Mouse (Mus musculus): ENCODE measurements around the gene Rerg.

The Rerg gene

GRCm38 (mm10) chr6:137126861-137127260 is 43.4 kb downstream of the Rerg start:
- DNase-seq = no peak

- peak; percentile 48 to 58 for DNase-seq
These were observed 44.1 kb downstream of the Rerg start for GRCm38 (mm10) chr6:137126224-137126623.

- no peak for DNase-seq
These were observed 44.9 kb downstream of the Rerg start for GRCm38 (mm10) chr6:137125433-137125832.

- no peak for DNase-seq
These were observed 45.3 kb downstream of the Rerg start for GRCm38 (mm10) chr6:137125006-137125405.

- DNase-seq = no peak
These were observed 53.3 kb downstream of the Rerg start for GRCm38 (mm10) chr6:137116849-137117473.

- no peak for DNase-seq
These were observed 55.4 kb downstream of the Rerg start for GRCm38 (mm10) chr6:137114859-137115258.

- DNase-seq = no peak
These were observed 59.0 kb downstream of the Rerg start for GRCm38 (mm10) chr6:137111266-137111813.

GRCm38 (mm10) chr6:137110778-137111174 is 59.5 kb downstream of the Rerg start:
- no peak for DNase-seq

- peak; percentile 36 to 47 for DNase-seq
These were observed 60.2 kb downstream of the Rerg start for GRCm38 (mm10) chr6:137109811-137110777.

- no peak for DNase-seq
These were observed 65.0 kb downstream of the Rerg start for GRCm38 (mm10) chr6:137105285-137105684.

GRCm38 (mm10) chr6:137102662-137103179 is 67.6 kb downstream of the Rerg start:
- no peak for DNase-seq

- DNase-seq = no peak
These were observed 68.2 kb downstream of the Rerg start for GRCm38 (mm10) chr6:137101886-137102661.

- no peak for DNase-seq
These were observed 70.0 kb downstream of the Rerg start for GRCm38 (mm10) chr6:137100259-137100658.

GRCm38 (mm10) chr6:137098232-137099191 is 71.8 kb downstream of the Rerg start:
- DNase-seq = peak; percentile 65 to 66

GRCm38 (mm10) chr6:137094475-137094874 is 75.8 kb downstream of the Rerg start:
- DNase-seq = no peak

- no peak for DNase-seq
These were observed 81.8 kb downstream of the Rerg start for GRCm38 (mm10) chr6:137088469-137088868.

- no peak for DNase-seq
These were observed 82.3 kb downstream of the Rerg start for GRCm38 (mm10) chr6:137087956-137088355.

- DNase-seq = no peak
These were observed 82.8 kb downstream of the Rerg start for GRCm38 (mm10) chr6:137087470-137087869.

- no peak for DNase-seq
These were observed 90.6 kb downstream of the Rerg start for GRCm38 (mm10) chr6:137079701-137080100.

GRCm38 (mm10) chr6:137076731-137077130 is 93.6 kb downstream of the Rerg start:
- DNase-seq = no peak

- no peak for DNase-seq
These were observed 94.1 kb downstream of the Rerg start for GRCm38 (mm10) chr6:137076225-137076624.
